Mouse (Mus musculus) bone marrow, adult 2 months (tissue): Measurements from ENCODE around the gene Coq5. TPM values are rescaled to one million over a fixed set of nuclear protein-coding genes. Genes with fewer than 3 reads are reported as not detected.

Source experiments
- H3K27ac ChIP-seq: fragments of 200-500 bp; 2 replicates; pipeline ENCODE4 v1.5.1; 2012; ENCODE audit warnings: low read depth, mild to moderate bottlenecking, control low read depth, inconsistent platforms, low read length; ENCODE audit not compliant: control insufficient read depth, poor library complexity, insufficient read depth
- H3K4me1 ChIP-seq: fragments of 200-500 bp; 2 replicates; pipeline ENCODE4 v1.6.1; 2011; ENCODE audit warnings: low read length; ENCODE audit not compliant: control insufficient read depth, insufficient read depth
- H3K4me3 ChIP-seq: fragments of 200-500 bp; replicated peaks from 2 replicates; pipeline ENCODE3; 2011; ENCODE audit warnings: mild to moderate bottlenecking, low read depth, low read length, control low read depth; ENCODE audit not compliant: control insufficient read depth
- CTCF ChIP-seq: fragments of 200-500 bp; IDR thresholded peaks from 2 replicates; pipeline ENCODE4 v1.5.1; 2011; ENCODE audit warnings: low read length, control low read depth; ENCODE audit not compliant: control insufficient read depth, insufficient read depth
- POLR2A ChIP-seq: fragments of 200-500 bp; IDR thresholded peaks from 2 replicates; pipeline ENCODE4 v1.6.1; 2011; ENCODE audit warnings: low read depth, mild to moderate bottlenecking, control low read depth, low read length, borderline replicate concordance; ENCODE audit not compliant: control insufficient read depth
- WGBS: fragments of 180-500 bp; shearing (Covaris S2); methylation state at CpG from one replicate; pipeline ENCODE4 v1.1.7; 2018; 5-methylcytosine and 5-hydroxymethylcytosine counted together
- polyA plus RNA-seq: library from polyadenylated mRNA; stranded (reverse); fragments of >200 nt; gene quantifications from 2 replicates; pipeline ENCODE4 v1.2.4, GENCODE M21; 2011; ENCODE audit warnings: low replicate concordance; ENCODE audit not compliant: missing spikeins, insufficient read depth, insufficient read length

Coq5 gene
- polyA plus RNA-seq, 1 experiment = 32.9 TPM

DNA sequence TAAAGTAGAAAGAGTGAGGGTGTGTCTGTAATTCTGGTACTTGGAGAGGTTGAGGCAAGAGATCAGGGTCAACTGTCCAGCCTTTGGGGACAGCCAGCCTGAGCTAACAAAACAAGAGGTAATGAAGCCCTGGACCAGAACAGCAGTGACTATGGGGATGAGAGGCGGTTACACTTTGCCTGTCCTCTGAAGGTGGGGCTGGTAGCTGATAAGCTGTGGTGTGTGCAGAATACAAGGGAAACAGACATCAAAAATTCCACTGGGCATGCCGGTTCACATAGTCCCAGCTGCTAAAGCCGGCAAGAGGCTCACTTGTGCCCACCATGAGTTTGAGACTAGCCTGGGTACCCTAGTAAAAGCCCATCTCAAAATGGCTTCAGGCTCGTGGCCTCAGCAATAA lies 32.9 kb downstream of the Coq5 start:
- Histone ChIP-seq H3K27ac (peak overlapping the region; percentile 45), H3K4me3 (no peak overlapping the region), H3K4me1 (peaks cover 3% of the 10 kb centered on the region; the same call in 1 of the 2 replicates)
- 39% methylated on average over 4 of the region's 4 CpGs for WGBS
- TF ChIP-seq POLR2A = no peak
- TF ChIP-seq CTCF = no peak

DNA sequence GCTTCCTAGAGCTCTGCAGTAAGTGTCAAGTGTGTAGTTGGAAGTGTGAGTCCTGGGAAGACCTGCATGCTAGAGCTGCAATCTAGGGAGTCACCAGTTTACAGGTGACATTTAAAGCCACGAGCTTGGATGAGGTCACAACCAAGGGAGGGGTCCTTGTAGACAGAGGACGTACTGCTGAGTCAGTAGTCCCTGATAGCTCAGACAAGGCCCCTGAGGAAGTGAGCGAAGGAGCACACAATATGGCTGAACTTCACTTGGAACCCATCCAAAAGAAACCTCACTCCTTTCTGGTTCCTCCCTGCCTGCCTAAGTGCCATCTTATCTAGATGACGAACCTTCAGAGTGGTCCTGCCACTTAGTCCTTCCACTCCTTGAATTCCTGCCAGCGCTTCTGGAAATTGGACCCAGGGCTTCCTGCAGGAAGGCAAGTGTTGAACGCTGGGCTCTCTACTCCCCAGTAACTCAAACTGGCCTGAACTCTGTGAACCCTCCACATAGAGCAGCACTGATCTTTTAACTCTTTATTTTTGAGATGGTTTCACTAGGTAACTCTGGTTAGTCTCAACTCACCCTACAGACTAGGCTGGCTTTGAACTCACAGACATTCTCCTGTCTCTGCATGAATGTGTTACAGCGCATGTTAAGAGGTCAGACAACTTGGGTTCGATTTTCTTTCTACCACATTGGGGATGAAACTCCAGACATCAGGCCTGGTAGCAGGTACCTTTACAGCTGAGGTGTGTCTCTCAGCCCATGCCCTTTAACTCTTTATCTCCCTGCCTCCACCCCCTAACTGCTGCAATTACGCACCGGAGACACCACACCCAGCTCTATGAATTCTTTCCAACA lies 33.6 kb downstream of the Coq5 start:
- TF ChIP-seq POLR2A = no peak
- no peak for TF ChIP-seq CTCF
- 44% methylated on average over 10 of the region's 10 CpGs for WGBS
- H3K4me3 ChIP-seq = peak overlapping the region; percentile 22
- H3K4me1 ChIP-seq = peaks cover 3% of the 10 kb centered on the region; the same call in 1 of the 2 replicates
- H3K27ac ChIP-seq = peak overlapping the region; percentile 45

DNA sequence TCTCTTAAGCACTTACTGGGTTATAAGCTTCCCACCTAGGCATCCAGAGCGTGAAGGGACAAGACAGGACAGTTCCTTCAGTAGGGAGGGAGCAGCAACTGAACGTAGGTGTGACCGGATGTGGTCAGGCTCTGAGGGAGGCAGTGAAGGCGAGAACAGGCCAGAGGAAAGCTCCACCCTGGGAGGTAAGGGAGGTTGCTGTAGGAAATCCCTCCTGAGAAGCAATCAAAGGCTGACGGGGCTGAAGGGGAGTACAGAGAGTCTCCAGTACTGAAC lies 34.1 kb downstream of the Coq5 start:
- Histone ChIP-seq H3K27ac (peak overlapping the region; percentile 35; the same call in 1 of the 2 replicates), H3K4me1 (peaks cover 3% of the 10 kb centered on the region; the same call in 1 of the 2 replicates), H3K4me3 (peak overlapping the region; percentile 22)
- TF ChIP-seq CTCF = no peak
- no peak for TF ChIP-seq POLR2A
- WGBS = 44% methylated on average over 5 of the region's 5 CpGs

DNA sequence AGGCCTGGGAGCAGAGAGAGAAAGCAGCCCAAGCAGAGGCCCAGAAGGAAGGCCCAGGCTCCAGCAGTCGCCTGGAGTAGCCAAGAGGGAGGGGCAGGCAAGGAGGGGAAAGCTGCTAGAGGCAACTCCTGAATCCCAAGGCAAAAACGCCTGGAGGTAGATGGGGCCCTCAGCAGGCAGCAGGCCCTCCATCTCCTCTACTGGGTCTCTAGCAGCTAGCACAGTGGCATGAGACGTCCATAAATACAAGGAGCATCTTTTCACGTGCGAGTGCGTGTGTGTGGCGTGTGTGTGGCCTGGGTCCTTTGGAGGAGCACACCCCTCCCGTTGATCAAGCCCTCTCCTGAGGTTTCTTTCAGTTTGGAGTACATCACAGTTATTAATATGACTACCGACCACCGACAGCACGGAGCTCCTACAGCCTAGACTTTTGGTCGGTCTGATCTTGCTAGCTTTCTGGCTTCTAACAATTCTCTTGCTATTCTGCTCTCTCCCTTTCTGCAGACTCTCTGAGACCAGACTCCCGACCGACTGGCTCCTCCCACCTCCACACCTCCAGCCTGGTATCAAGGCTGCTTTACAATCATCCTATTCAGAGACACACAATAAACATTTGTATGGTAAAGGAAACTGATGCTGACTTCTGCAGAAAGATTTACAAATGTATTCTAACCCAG lies 37.6 kb downstream of the Coq5 start:
- H3K4me3 ChIP-seq = no peak overlapping the region
- WGBS = 59% methylated on average over 14 of the region's 14 CpGs
- peaks cover 3% of the 10 kb centered on the region; the same call in 1 of the 2 replicates for H3K4me1 ChIP-seq
- TF ChIP-seq CTCF = no peak
- TF ChIP-seq POLR2A = no peak
- H3K27ac ChIP-seq = no peak overlapping the region

DNA sequence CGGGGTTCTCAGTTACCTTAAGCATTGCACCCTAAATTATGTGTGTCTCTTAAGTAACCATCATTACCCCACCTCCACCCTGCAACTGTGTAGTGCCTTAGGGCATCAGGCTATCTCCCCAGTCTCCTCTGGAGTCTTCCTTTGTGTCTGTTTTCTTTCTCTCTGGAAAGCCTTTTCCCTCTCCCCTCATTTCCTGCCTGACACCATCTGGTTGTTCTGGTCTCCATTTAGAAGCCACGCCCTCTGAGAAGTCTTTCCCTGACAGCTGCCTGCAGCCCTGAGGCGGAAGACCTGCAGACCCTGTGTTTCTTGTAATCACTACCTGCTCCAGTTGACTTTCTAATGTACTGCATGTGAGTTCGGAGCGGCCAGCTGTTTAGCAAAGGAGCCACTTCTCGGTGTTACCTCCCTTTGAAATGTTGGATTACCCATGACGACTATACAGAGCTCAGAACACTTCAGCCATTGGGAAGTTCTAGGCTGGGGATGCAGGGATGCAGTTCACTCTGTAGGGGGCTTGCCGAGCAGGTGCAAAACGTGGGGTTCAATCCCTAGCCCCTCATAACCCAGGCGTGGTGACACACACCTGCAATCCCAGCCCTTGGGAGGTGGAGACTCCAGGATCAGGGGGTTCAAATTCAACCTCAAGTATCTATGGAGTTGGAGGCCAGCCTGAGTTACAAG lies 38.3 kb downstream of the Coq5 start:
- TF ChIP-seq POLR2A = no peak
- no peak for TF ChIP-seq CTCF
- 40% methylated on average over 10 of the region's 10 CpGs for WGBS
- peaks cover 3% of the 10 kb centered on the region; the same call in 1 of the 2 replicates for H3K4me1 ChIP-seq
- H3K27ac ChIP-seq = no peak overlapping the region
- no peak overlapping the region for H3K4me3 ChIP-seq

DNA sequence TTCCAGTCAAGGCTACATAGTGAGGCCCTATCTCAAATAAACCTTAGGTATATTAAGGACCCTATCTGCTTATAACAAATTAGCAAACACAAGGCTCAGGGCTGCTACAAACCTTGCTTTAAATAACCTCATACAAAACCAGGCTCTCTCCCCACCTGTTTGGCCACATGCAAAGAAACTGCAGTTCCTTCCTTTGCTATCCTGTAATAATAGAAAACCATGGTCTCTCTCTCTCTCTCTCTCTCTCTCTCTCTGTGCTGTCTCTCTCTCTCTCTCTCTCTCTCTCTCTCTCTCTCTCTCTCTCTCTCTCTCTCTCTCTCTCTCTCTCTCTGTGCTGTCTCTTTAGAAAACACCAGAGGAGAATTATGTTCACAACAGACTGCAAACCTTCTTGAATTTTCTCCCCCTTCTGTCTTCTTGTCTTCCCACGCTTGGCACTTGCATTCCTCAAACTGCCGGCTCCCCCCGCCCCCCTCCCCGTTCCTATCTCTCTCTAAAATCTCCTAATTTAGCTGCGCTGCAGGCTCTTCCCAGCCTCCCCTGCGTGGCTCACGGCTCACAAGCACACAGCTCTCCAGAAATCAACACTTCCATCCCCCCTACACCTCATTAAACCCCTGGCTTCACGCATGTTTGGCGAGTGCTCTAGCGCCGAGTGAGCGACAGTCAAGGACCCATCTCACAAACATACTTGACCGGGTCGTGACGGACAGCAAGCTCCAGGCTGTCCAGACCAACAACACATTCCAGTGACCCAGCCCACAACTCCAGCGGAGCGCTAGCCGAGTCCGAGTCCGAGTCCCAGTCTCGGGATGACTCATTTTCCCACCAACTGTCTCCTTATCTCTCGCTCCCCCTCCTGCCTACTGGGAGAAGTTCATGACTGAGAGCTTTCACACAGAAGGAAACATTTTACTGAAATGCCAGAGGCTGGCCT lies 39.8 kb downstream of the Coq5 start:
- peak overlapping the region; percentile 0; the same call in 1 of the 2 replicates for H3K27ac ChIP-seq
- H3K4me1 ChIP-seq = no peaks in the 10 kb centered on the region; the same call in 1 of the 2 replicates
- WGBS = 2% methylated on average over 22 of the region's 22 CpGs
- peak; percentile 33; the same call in 1 of the 2 replicates for TF ChIP-seq CTCF
- TF ChIP-seq POLR2A = no peak
- H3K4me3 ChIP-seq = peak overlapping the region; percentile 55

DNA sequence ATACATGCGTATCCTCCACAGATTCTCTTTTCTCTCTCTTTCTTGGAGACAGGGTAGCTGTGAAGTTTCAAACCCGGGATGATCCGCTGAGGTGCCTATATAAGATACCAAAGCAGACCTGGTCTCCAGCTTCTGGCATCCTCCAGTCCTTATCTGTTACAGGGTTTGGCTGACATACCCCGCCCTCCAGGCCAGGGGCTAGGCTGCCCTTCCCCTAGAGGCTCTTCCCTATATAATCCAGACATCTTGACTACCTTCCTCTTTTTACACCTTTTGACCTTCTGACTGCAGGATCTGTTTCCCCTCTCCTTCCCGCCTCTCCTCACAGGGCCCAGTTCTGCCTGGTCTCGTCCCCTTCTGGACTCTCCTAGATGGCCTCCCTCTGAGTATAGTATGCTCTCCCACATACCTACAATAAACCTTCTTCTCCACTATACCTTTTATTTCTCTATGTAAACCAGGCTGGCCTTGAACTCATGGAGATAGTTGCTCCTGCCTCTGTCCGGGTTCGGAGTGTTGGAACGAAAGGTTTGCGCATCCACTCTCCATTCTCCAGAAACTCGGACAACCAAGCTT lies 46.9 kb downstream of the Coq5 start:
- Histone ChIP-seq H3K4me3 (peak overlapping the region; percentile 83), H3K27ac (peak overlapping the region; percentile 92), H3K4me1 (no peaks in the 10 kb centered on the region)
- TF ChIP-seq POLR2A (no peak), CTCF (no peak)
- 15% methylated on average over 11 of the region's 11 CpGs for WGBS
